Mouse (Mus musculus): ENCODE data around the gene Ifitm5.

The Ifitm5 gene

GRCm38 (mm10) chr7:140962733-140963132, 12.6 kb upstream of the Ifitm5 start:
- in situ Hi-C loops (cut with MboI, MseI) = no loop called here

- in situ Hi-C loops (cut with MboI, MseI) = no loop called here
Observed at GRCm38 (mm10) chr7:140961416-140961815, 11.3 kb upstream of the Ifitm5 start.

GRCm38 (mm10) chr7:140960026-140960425, 9.9 kb upstream of the Ifitm5 start:
- in situ Hi-C loops (cut with MboI, MseI) = no loop called here

GRCm38 (mm10) chr7:140959181-140959901, 9.2 kb upstream of the Ifitm5 start:
- in situ Hi-C loops (cut with MboI, MseI) = loop anchor here (5.0 kb wide), 1 partner anchor 88 kb away; no protein-coding TSS in a partner anchor

GRCm38 (mm10) chr7:140956556-140956869, 6.4 kb upstream of the Ifitm5 start:
- in situ Hi-C loops (cut with MboI, MseI) = loop anchor here (5.0 kb wide), 1 partner anchor 91 kb away; no protein-coding TSS in a partner anchor

GRCm38 (mm10) chr7:140955758-140956555, 5.9 kb upstream of the Ifitm5 start, which contains the start of the genes Gm45717 and Ifitm2:
TSS of gene Gm45717 (minus strand) at chr7:140955937.
TSS of gene Ifitm2 (minus strand) at chr7:140955987.
- in situ Hi-C loops (cut with MboI, MseI) = loop anchor here (5.0 kb wide), 1 partner anchor 91 kb away; no protein-coding TSS in a partner anchor

- in situ Hi-C loops (cut with MboI, MseI) = loop anchor here (5.0 kb wide), 1 partner anchor 92 kb away; no protein-coding TSS in a partner anchor
Observed at GRCm38 (mm10) chr7:140955342-140955741, 5.3 kb upstream of the Ifitm5 start.

GRCm38 (mm10) chr7:140954733-140955071, 4.6 kb upstream of the Ifitm5 start:
- in situ Hi-C loops (cut with MboI, MseI) = loop anchor here (5.0 kb wide), 1 partner anchor 93 kb away; no protein-coding TSS in a partner anchor

GRCm38 (mm10) chr7:140953800-140954732, 4.0 kb upstream of the Ifitm5 start:
- in situ Hi-C loops (cut with MboI, MseI) = no loop called here

- in situ Hi-C loops (cut with MboI, MseI) = no loop called here
Observed at GRCm38 (mm10) chr7:140953133-140953532, 3.0 kb upstream of the Ifitm5 start.

GRCm38 (mm10) chr7:140952441-140952840, 2.4 kb upstream of the Ifitm5 start:
- in situ Hi-C loops (cut with MboI, MseI) = no loop called here

GRCm38 (mm10) chr7:140951765-140952164, 1.7 kb upstream of the Ifitm5 start:
- in situ Hi-C loops (cut with MboI, MseI) = no loop called here

GRCm38 (mm10) chr7:140951051-140951450, 960 bp upstream of the Ifitm5 start:
- in situ Hi-C loops (cut with MboI, MseI) = no loop called here

- in situ Hi-C loops (cut with MboI, MseI) = no loop called here
Observed at GRCm38 (mm10) chr7:140949255-140949654, 836 bp downstream of the Ifitm5 start.

- in situ Hi-C loops (cut with MboI, MseI) = no loop called here
Observed at GRCm38 (mm10) chr7:140948161-140948560, 1.9 kb downstream of the Ifitm5 start.

GRCm38 (mm10) chr7:140946980-140947379, 3.1 kb downstream of the Ifitm5 start:
- in situ Hi-C loops (cut with MboI, MseI) = no loop called here

GRCm38 (mm10) chr7:140946311-140946710, 3.8 kb downstream of the Ifitm5 start:
- in situ Hi-C loops (cut with MboI, MseI) = no loop called here

- in situ Hi-C loops (cut with MboI, MseI) = no loop called here
Observed at GRCm38 (mm10) chr7:140945247-140945646, 4.8 kb downstream of the Ifitm5 start.

GRCm38 (mm10) chr7:140944236-140944635, 5.9 kb downstream of the Ifitm5 start:
- in situ Hi-C loops (cut with MboI, MseI) = no loop called here

- in situ Hi-C loops (cut with MboI, MseI) = no loop called here
Observed at GRCm38 (mm10) chr7:140943356-140943755, 6.7 kb downstream of the Ifitm5 start.

- in situ Hi-C loops (cut with MboI, MseI) = no loop called here
Observed at GRCm38 (mm10) chr7:140942811-140943210, 7.3 kb downstream of the Ifitm5 start.

GRCm38 (mm10) chr7:140942341-140942740, 7.8 kb downstream of the Ifitm5 start:
- in situ Hi-C loops (cut with MboI, MseI) = no loop called here
